Mouse (Mus musculus) MEL (cell line): Measurements from ENCODE around the gene Zfp661. TPM values are rescaled to one million over a fixed set of nuclear protein-coding genes. Genes with fewer than 3 reads are reported as not detected.

Source experiments
- DNase-seq: peaks from one replicate; pipeline ENCODE4 v3.0.0; 2011; ENCODE audit warnings: low read depth, low spot score
- H3K27ac ChIP-seq: 2 replicates; pipeline ENCODE4 v1.5.1; 2012; ENCODE audit warnings: low read depth, mild to moderate bottlenecking, control low read depth, low read length, moderate library complexity; ENCODE audit not compliant: control insufficient read depth
- H3K27me3 ChIP-seq, 2 experiments: fragments of 150-350 bp in 1 of 2; sonication (generic) in 1 of 2; 2 replicates each; pipeline ENCODE4 v1.6.1; 2012; ENCODE audit warnings: low read length in 2 of 2, mild to moderate bottlenecking in 2 of 2, improper control_type of control experiment in 1 of 2, moderate library complexity in 1 of 2; ENCODE audit not compliant: insufficient read depth in 2 of 2, control insufficient read depth in 1 of 2
- H3K36me3 ChIP-seq, 2 experiments: 2 replicates each; pipeline ENCODE4 v1.6.1; 2012 to 2014; ENCODE audit warnings: low read length in 2 of 2, improper control_type of control experiment in 1 of 2, inconsistent platforms in 1 of 2, mild to moderate bottlenecking in 1 of 2; ENCODE audit not compliant: insufficient read depth in 2 of 2, control insufficient read depth in 1 of 2
- H3K4me1 ChIP-seq, 2 experiments: fragments of 150-350 bp in 1 of 2; sonication (generic) in 1 of 2; 2 replicates each; pipeline ENCODE4 v1.6.1; 2012; ENCODE audit warnings: low read length in 2 of 2, improper control_type of control experiment in 1 of 2, mild to moderate bottlenecking in 1 of 2; ENCODE audit not compliant: insufficient read depth in 2 of 2, control insufficient read depth in 1 of 2
- H3K4me3 ChIP-seq, 2 experiments: fragments of 150-350 bp in 1 of 2; sonication (generic) in 1 of 2; 2 replicates each; pipeline ENCODE4 v1.5.1; 2012; ENCODE audit warnings: low read depth in 2 of 2, low read length in 2 of 2, mild to moderate bottlenecking in 2 of 2, moderate library complexity in 2 of 2, control low read depth in 1 of 2, improper control_type of control experiment in 1 of 2; ENCODE audit not compliant: control insufficient read depth in 1 of 2, insufficient read depth in 1 of 2
- H3K79me2 ChIP-seq: 2 replicates; pipeline ENCODE4 v1.6.1; 2012; ENCODE audit warnings: mild to moderate bottlenecking, low read length, moderate library complexity; ENCODE audit not compliant: control insufficient read depth, poor library complexity, insufficient read depth
- H3K9ac ChIP-seq: 2 replicates; pipeline ENCODE4 v1.6.1; 2012; ENCODE audit warnings: low read depth, mild to moderate bottlenecking, control low read depth, low read length, moderate library complexity; ENCODE audit not compliant: control insufficient read depth, poor library complexity, severe bottlenecking
- H3K9me3 ChIP-seq: fragments of 150-350 bp; sonication (generic); replicated peaks from 2 replicates; pipeline ENCODE4 v1.6.1; 2012; ENCODE audit warnings: mild to moderate bottlenecking, low read length, improper control_type of control experiment, moderate library complexity; ENCODE audit not compliant: insufficient read depth
- BHLHE40 ChIP-seq: IDR thresholded peaks from 2 replicates; pipeline ENCODE4 v1.6.1; 2012; ENCODE audit warnings: low read depth, mild to moderate bottlenecking, inconsistent platforms, low read length, improper control_type of control experiment, borderline replicate concordance
- CTCF ChIP-seq, 3 experiments: IDR thresholded peaks in 2 of 3; conservative IDR thresholded peaks in 1 of 3; 2 replicates each; pipeline ENCODE4 v1.5.1; 2011 to 2012; ENCODE audit warnings: low read length in 3 of 3, low read depth in 2 of 3, mild to moderate bottlenecking in 2 of 3, improper control_type of control experiment in 1 of 3, inconsistent platforms in 1 of 3, mixed read lengths in 1 of 3, moderate library complexity in 1 of 3; ENCODE audit not compliant: control insufficient read depth in 1 of 3, insufficient read depth in 1 of 3, poor library complexity in 1 of 3, severe bottlenecking in 1 of 3
- ELF1 ChIP-seq: IDR thresholded peaks from 2 replicates; pipeline ENCODE4 v1.6.1; 2014; ENCODE audit warnings: low read depth, mild to moderate bottlenecking, inconsistent platforms, low read length, improper control_type of control experiment, moderate library complexity
- GABPA ChIP-seq: IDR thresholded peaks from 2 replicates; pipeline ENCODE4 v1.6.1; 2012; ENCODE audit warnings: low read depth, mild to moderate bottlenecking, inconsistent platforms, low read length, improper control_type of control experiment, moderate library complexity
- GATA1 ChIP-seq: IDR thresholded peaks from 2 replicates; pipeline ENCODE4 v1.6.1; 2011; ENCODE audit warnings: low read depth, low read length, improper control_type of control experiment
- JUND ChIP-seq: IDR thresholded peaks from 2 replicates; pipeline ENCODE4 v1.6.1; 2011; ENCODE audit warnings: low read depth, mild to moderate bottlenecking, improper control_type of control experiment, low read length
- MAX ChIP-seq: IDR thresholded peaks from 2 replicates; pipeline ENCODE4 v1.6.1; 2011; ENCODE audit warnings: low read length, improper control_type of control experiment
- MAZ ChIP-seq: IDR thresholded peaks from 2 replicates; pipeline ENCODE4 v1.6.1; 2012; ENCODE audit warnings: low read depth, mild to moderate bottlenecking, inconsistent platforms, low read length, improper control_type of control experiment
- MEF2A ChIP-seq: IDR thresholded peaks from 2 replicates; pipeline ENCODE4 v1.6.1; 2014; ENCODE audit warnings: low read depth, mild to moderate bottlenecking, inconsistent platforms, low read length, improper control_type of control experiment; ENCODE audit not compliant: poor library complexity, insufficient replicate concordance, severe bottlenecking; ENCODE audit errors: extremely low read depth
- MYB ChIP-seq: IDR thresholded peaks from 2 replicates; pipeline ENCODE4 v1.6.1; 2011; ENCODE audit warnings: mild to moderate bottlenecking, low read depth, low read length, improper control_type of control experiment
- POLR2A ChIP-seq, 2 experiments: IDR thresholded peaks; 2 replicates each; pipeline ENCODE4 v1.6.1; 2011 to 2012; ENCODE audit warnings: low read length in 2 of 2, mild to moderate bottlenecking in 2 of 2, control low read depth in 1 of 2, improper control_type of control experiment in 1 of 2, low read depth in 1 of 2, moderate library complexity in 1 of 2; ENCODE audit not compliant: control insufficient read depth in 1 of 2, insufficient read depth in 1 of 2, poor library complexity in 1 of 2
- RAD21 ChIP-seq: IDR thresholded peaks from 2 replicates; pipeline ENCODE4 v1.6.1; 2011; ENCODE audit warnings: mild to moderate bottlenecking, low read depth, low read length, improper control_type of control experiment
- RCOR1 ChIP-seq: IDR thresholded peaks from 2 replicates; pipeline ENCODE4 v1.6.1; 2012; ENCODE audit warnings: low read depth, mild to moderate bottlenecking, inconsistent platforms, low read length, improper control_type of control experiment
- SIN3A ChIP-seq: IDR thresholded peaks from 2 replicates; pipeline ENCODE4 v1.6.1; 2012; ENCODE audit warnings: low read length, improper control_type of control experiment, inconsistent platforms
- TBP ChIP-seq: IDR thresholded peaks from 2 replicates; pipeline ENCODE4 v1.8.0; 2011; ENCODE audit warnings: low read depth, low read length, improper control_type of control experiment
- USF2 ChIP-seq, 2 experiments: IDR thresholded peaks; 2 replicates each; pipeline ENCODE4 v1.6.1; 2011 to 2012; ENCODE audit warnings: improper control_type of control experiment in 2 of 2, low read length in 2 of 2, borderline replicate concordance in 1 of 2, inconsistent platforms in 1 of 2, low read depth in 1 of 2, mild to moderate bottlenecking in 1 of 2; ENCODE audit not compliant: insufficient read depth in 1 of 2
- ZC3H11A ChIP-seq: IDR thresholded peaks from 2 replicates; pipeline ENCODE4 v1.6.1; 2012; ENCODE audit warnings: low read depth, mild to moderate bottlenecking, inconsistent platforms, low read length, improper control_type of control experiment
- ZNF384 ChIP-seq: IDR thresholded peaks from 2 replicates; pipeline ENCODE4 v1.6.1; 2012; ENCODE audit warnings: low read depth, mild to moderate bottlenecking, inconsistent platforms, low read length, improper control_type of control experiment
- polyA plus RNA-seq, 2 experiments: library from polyadenylated mRNA; stranded (reverse) in 1 of 2; unstranded in 1 of 2; fragments of >175 nt in 1 of 2; fragments of >200 nt in 1 of 2; gene quantifications; 2 replicates each; pipeline versions ENCODE4 v1.2.1 to v1.2.4; 2012; ENCODE audit warnings: low replicate concordance in 2 of 2, low read depth in 1 of 2; ENCODE audit not compliant: insufficient read length in 2 of 2, insufficient read depth in 1 of 2, missing spikeins in 1 of 2
- total RNA-seq: library from RNA; depleted of rRNA; stranded (reverse); fragments of 300-350 nt; gene quantifications from 2 replicates; pipeline ENCODE4 v1.2.3, GENCODE M21; 2012

The Zfp661 gene
- total and polyA plus RNA-seq, 3 experiments, result 4.2 to 5.9 TPM; not detected in 1

DNA sequence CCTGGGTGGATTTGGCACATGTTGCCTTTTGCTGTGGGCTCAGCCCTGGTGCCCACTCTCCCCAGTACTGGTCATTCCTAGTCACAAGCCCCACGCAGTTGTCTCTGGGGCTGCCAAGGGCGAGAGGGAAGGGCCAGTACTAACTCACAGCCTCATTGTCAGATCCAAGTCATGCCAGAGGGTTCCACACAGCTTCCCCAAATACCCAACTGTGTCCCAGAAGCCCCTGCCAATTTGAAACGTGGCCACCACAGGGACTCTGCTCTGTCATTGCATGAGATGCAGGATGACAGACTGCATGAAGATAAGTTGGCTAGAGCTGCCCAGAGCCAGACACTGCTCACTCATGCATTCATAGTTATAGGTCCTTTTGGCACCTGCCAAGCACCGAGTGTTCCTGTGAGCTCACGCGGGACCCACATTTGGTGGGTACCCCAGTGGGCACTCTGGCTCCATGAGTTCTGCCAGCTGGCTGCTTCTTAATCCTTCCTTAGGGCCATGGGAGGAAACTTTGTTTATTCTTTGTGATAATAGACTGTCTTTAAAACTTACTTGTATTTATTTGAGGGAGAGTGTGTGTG is 41.2 kb upstream of the Zfp661 start:
- Histone ChIP-seq H3K4me1 (no peaks in the 10 kb centered on the region), H3K36me3 (no peaks in the 10 kb centered on the region), H3K27me3 (peaks cover 0 to 4% of the 10 kb centered on the region in 2 experiments; a peak in 2 of 4 replicates), H3K9me3 (no peaks in the 10 kb centered on the region)
- no peak for TF ChIP-seq ZNF384
- no peak for TF ChIP-seq TBP
- no peak for TF ChIP-seq USF2 (IDR thresholded peaks at IDR 0.05; ENCODE audit: borderline replicate concordance in 1 of 2, insufficient read depth in 1 of 2, low read depth in 1 of 2, low read length in 2 of 2)
- TF ChIP-seq RAD21, result no peak
- TF ChIP-seq MAZ, result no peak
- no peak for TF ChIP-seq RCOR1
- no peak for TF ChIP-seq GATA1
- TF ChIP-seq GABPA, result no peak
- no peak for TF ChIP-seq SIN3A
- no peak for TF ChIP-seq ZC3H11A
- TF ChIP-seq JUND, result no peak
- TF ChIP-seq, all 39 proteins: peak for 0
- Histone ChIP-seq H3K79me2 (no peaks in the 10 kb centered on the region), H3K9ac (no peak overlapping the region), H3K27ac (no peak overlapping the region), H3K4me3 (no peak overlapping the region)
- no peak for DNase-seq

DNA sequence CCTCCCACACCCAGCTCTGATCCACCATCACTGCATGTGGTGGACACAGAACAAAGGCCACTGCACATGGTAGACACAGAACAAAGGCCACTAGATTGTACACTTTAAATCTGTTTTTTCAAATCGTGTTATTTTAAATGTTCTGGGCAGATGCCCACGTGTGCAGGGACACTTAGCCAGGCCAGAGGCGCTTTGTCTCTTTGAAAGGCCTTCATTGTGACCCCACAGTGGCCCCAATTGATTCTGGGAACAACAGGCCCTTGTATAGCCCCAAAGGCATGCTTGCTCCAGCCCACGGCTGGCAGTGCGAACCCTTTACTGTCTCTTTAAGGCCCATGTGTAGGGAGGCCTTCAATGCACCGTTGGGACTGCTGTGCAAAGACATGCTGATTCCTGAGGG is 40.5 kb upstream of the Zfp661 start:
- H3K4me1 ChIP-seq, result no peaks in the 10 kb centered on the region
- H3K27me3 ChIP-seq, result peaks cover 0 to 2% of the 10 kb centered on the region in 2 experiments; a peak in 2 of 4 replicates
- no peak overlapping the region for H3K27ac ChIP-seq
- H3K9me3 ChIP-seq, result no peaks in the 10 kb centered on the region
- no peaks in the 10 kb centered on the region for H3K79me2 ChIP-seq
- H3K9ac ChIP-seq, result no peak overlapping the region
- TF ChIP-seq POLR2A (IDR thresholded peaks at IDR 0.05; ENCODE audit: control insufficient read depth in 1 of 2, insufficient read depth in 1 of 2, low read depth in 1 of 2, low read length in 2 of 2, poor library complexity in 1 of 2), result no peak
- no peak for TF ChIP-seq MEF2A
- no peak for TF ChIP-seq ELF1
- TF ChIP-seq MAX, result no peak
- TF ChIP-seq CTCF (IDR thresholded peaks at IDR 0.05 in 2 of 3, conservative IDR thresholded peaks at IDR 0.05 in 1 of 3; ENCODE audit: control insufficient read depth in 1 of 3, insufficient read depth in 1 of 3, low read depth in 2 of 3, low read length in 3 of 3, poor library complexity in 1 of 3, severe bottlenecking in 1 of 3), result no peak
- TF ChIP-seq ZC3H11A, result no peak
- TF ChIP-seq SIN3A, result no peak
- no peak for TF ChIP-seq MYB
- TF ChIP-seq BHLHE40, result no peak
- TF ChIP-seq, all 39 proteins: peak for 0
- Histone ChIP-seq H3K36me3 (no peaks in the 10 kb centered on the region), H3K4me3 (no peak overlapping the region)
- no peak for DNase-seq
